Mouse (Mus musculus) liver, postnatal 0 days (tissue): ENCODE measurements around the gene 1300017J02Rik. TPM values are rescaled to one million over a fixed set of nuclear protein-coding genes. Genes with fewer than 3 reads are reported as not detected.

ENCODE experiments used
- ATAC-seq: fragments of 200-750 bp; cut with Nextera tagmentation; 2 replicates; pipeline ENCODE4 v1.8.0; 2017; ENCODE audit warnings: mild to moderate bottlenecking, moderate library complexity
- DNase-seq: peaks from one replicate; pipeline ENCODE4 v3.0.0-alpha.2; 2016
- H3K27ac ChIP-seq: fragments of 300-500 bp; sonication (generic); 2 replicates; pipeline ENCODE4 v1.5.1; 2014; ENCODE audit warnings: antibody characterized with exemption, moderate library complexity, mild to moderate bottlenecking, low read depth
- H3K27me3 ChIP-seq: fragments of 300-500 bp; sonication (generic); 2 replicates; pipeline ENCODE4 v1.6.1; 2014; ENCODE audit warnings: low read length, control low read depth, mixed read lengths; ENCODE audit not compliant: insufficient read depth
- H3K36me3 ChIP-seq: fragments of 300-500 bp; sonication (generic); replicated peaks from 2 replicates; pipeline ENCODE4 v1.6.1; 2014; ENCODE audit warnings: mild to moderate bottlenecking, control low read depth, low read length, moderate library complexity, mixed read lengths; ENCODE audit not compliant: insufficient read depth
- H3K4me1 ChIP-seq: fragments of 300-500 bp; sonication (generic); 2 replicates; pipeline ENCODE4 v1.6.1; 2014; ENCODE audit warnings: antibody characterized with exemption, mild to moderate bottlenecking, control low read depth; ENCODE audit not compliant: insufficient read depth
- H3K4me2 ChIP-seq: fragments of 300-500 bp; sonication (generic); 2 replicates; pipeline ENCODE4 v1.6.1; 2014; ENCODE audit warnings: low read depth, mild to moderate bottlenecking, low read length, moderate library complexity, mixed read lengths
- H3K4me3 ChIP-seq: fragments of 300-500 bp; sonication (generic); 2 replicates; pipeline ENCODE4 v1.5.1; 2014; ENCODE audit warnings: low read depth, low read length
- H3K9ac ChIP-seq: fragments of 300-500 bp; sonication (generic); replicated peaks from 2 replicates; pipeline ENCODE4 v1.6.1; 2014; ENCODE audit warnings: mild to moderate bottlenecking, moderate library complexity
- H3K9me3 ChIP-seq: fragments of 300-500 bp; sonication (generic); 2 replicates; pipeline ENCODE4 v1.6.1; 2016; ENCODE audit warnings: mild to moderate bottlenecking, control low read depth, low read length, mixed read lengths
- CTCF ChIP-seq: sonication (generic); IDR thresholded peaks from 2 replicates; pipeline ENCODE4 v1.5.1; 2016; ENCODE audit warnings: antibody characterized with exemption, low read depth
- EP300 ChIP-seq: IDR thresholded peaks from 2 replicates; pipeline ENCODE4 v1.6.1; 2016; ENCODE audit warnings: antibody characterized with exemption, low read depth, mild to moderate bottlenecking
- WGBS: fragments of 180-500 bp; shearing (Covaris S2); extraction: QIAGEN DNeasy Blood & Tissue Kit; methylation state at CpG from one replicate; pipeline ENCODE4 v1.1.7; 2014; ENCODE audit not compliant: insufficient replicate concordance; 5-methylcytosine and 5-hydroxymethylcytosine counted together
- polyA plus RNA-seq: library from polyadenylated mRNA; unstranded; fragments of >200 nt; fragmentation: Nextera tagmentation; extraction: Ambion mirVana; gene quantifications from 2 replicates; pipeline ENCODE4 v1.2.1, GENCODE M21; 2015

Gene 1300017J02Rik
- polyA plus RNA-seq, 1 experiment from 2014 or later = 175 TPM

- H3K9me3 ChIP-seq = no peaks in the 10 kb centered on the region
- no peak for TF ChIP-seq EP300
- TF ChIP-seq CTCF = no peak
- 77% methylated on average over 5 of the region's 5 CpGs for whole genome bisulfite sequencing
- H3K4me2 ChIP-seq = no peak overlapping the region
- H3K4me1 ChIP-seq = peaks cover 5% of the 10 kb centered on the region; the same call in 1 of the 2 replicates
- H3K9ac ChIP-seq = no peak overlapping the region
- no peak for ATAC-seq
- H3K27ac ChIP-seq = peak overlapping the region; percentile 29; the same call in 1 of the 2 replicates
- H3K4me3 ChIP-seq = no peak overlapping the region
- DNase-seq = no peak
- H3K27me3 ChIP-seq = no peaks in the 10 kb centered on the region
- H3K36me3 ChIP-seq = 0 out of 2 replicates have a peak, but pooled peaks cover 7% of the 10 kb centered on the region
These were observed 52.0 kb downstream of the 1300017J02Rik start for GRCm38 (mm10) chr9:103252906-103253305.

- 50% methylated on average over 4 of the region's 4 CpGs for WGBS
- no peak for ATAC-seq
- no peak overlapping the region for H3K9ac ChIP-seq
These were observed 56.3 kb downstream of the 1300017J02Rik start for GRCm38 (mm10) chr9:103248618-103249017.

GRCm38 (mm10) chr9:103246526-103247168 is 58.2 kb downstream of the 1300017J02Rik start:
- Histone ChIP-seq H3K27ac (no peak overlapping the region), H3K4me2 (no peak overlapping the region), H3K27me3 (no peaks in the 10 kb centered on the region), H3K4me1 (peaks cover 10% of the 10 kb centered on the region), H3K9me3 (no peaks in the 10 kb centered on the region), H3K36me3 (no peaks in the 10 kb centered on the region), H3K4me3 (no peak overlapping the region), H3K9ac (no peak overlapping the region)
- DNase-seq = no peak
- ATAC-seq = peak; percentile 34; the same call in 1 of the 2 replicates
- peak; percentile 62 for TF ChIP-seq CTCF
- TF ChIP-seq EP300 = no peak
- 66% methylated on average over 8 of the region's 8 CpGs for WGBS

More at GRCm38 (mm10) chr9:103248618-103249017, 56.3 kb downstream of the 1300017J02Rik start:
- no peak overlapping the region for H3K4me3 ChIP-seq
- no peak overlapping the region for H3K4me2 ChIP-seq
- H3K27me3 ChIP-seq = no peaks in the 10 kb centered on the region
- no peak for TF ChIP-seq CTCF
- TF ChIP-seq EP300 = no peak
- DNase-seq = no peak
- H3K9me3 ChIP-seq = no peaks in the 10 kb centered on the region
- no peaks in the 10 kb centered on the region for H3K36me3 ChIP-seq
- H3K27ac ChIP-seq = no peak overlapping the region
- H3K4me1 ChIP-seq = peaks cover 5% of the 10 kb centered on the region; the same call in 1 of the 2 replicates

GRCm38 (mm10) chr9:103243640-103244039 is 61.2 kb downstream of the 1300017J02Rik start:
- H3K4me1 ChIP-seq = peaks cover 23% of the 10 kb centered on the region
- H3K36me3 ChIP-seq = no peaks in the 10 kb centered on the region
- ATAC-seq = peak; percentile 88
- TF ChIP-seq CTCF (no peak), EP300 (peak; percentile 82)
- no peaks in the 10 kb centered on the region for H3K9me3 ChIP-seq
- H3K4me2 ChIP-seq = peak overlapping the region; percentile 13
- no peak overlapping the region for H3K4me3 ChIP-seq
- peak; percentile 47 for DNase-seq
- H3K27me3 ChIP-seq = no peaks in the 10 kb centered on the region
- 69% methylated on average over 4 of the region's 4 CpGs for WGBS
- no peak overlapping the region for H3K9ac ChIP-seq
- peak overlapping the region; percentile 94 for H3K27ac ChIP-seq

- ATAC-seq (peak; percentile 67), DNase-seq (peak; percentile 47)
- H3K9ac ChIP-seq = peak overlapping the region; percentile 48
- peak overlapping the region; percentile 94 for H3K27ac ChIP-seq
- H3K36me3 ChIP-seq = no peaks in the 10 kb centered on the region
- H3K4me3 ChIP-seq = no peak overlapping the region
- no peaks in the 10 kb centered on the region for H3K9me3 ChIP-seq
- no peak overlapping the region for H3K4me2 ChIP-seq
- WGBS = 47% methylated on average over 2 of the region's 2 CpGs
- peaks cover 20% of the 10 kb centered on the region for H3K4me1 ChIP-seq
- H3K27me3 ChIP-seq = no peaks in the 10 kb centered on the region
- TF ChIP-seq EP300 = peak; percentile 58
- no peak for TF ChIP-seq CTCF
These were observed 63.7 kb downstream of the 1300017J02Rik start for GRCm38 (mm10) chr9:103241206-103241605.

GRCm38 (mm10) chr9:103239471-103239870 is 65.4 kb downstream of the 1300017J02Rik start:
- no peak for DNase-seq
- ATAC-seq = peak; percentile 16; the same call in 1 of the 2 replicates
- TF ChIP-seq CTCF (no peak), EP300 (no peak)
- Histone ChIP-seq H3K36me3 (no peaks in the 10 kb centered on the region), H3K9ac (no peak overlapping the region), H3K4me1 (peaks cover 23% of the 10 kb centered on the region), H3K27ac (peak overlapping the region; percentile 34), H3K27me3 (no peaks in the 10 kb centered on the region), H3K4me2 (no peak overlapping the region), H3K4me3 (no peak overlapping the region), H3K9me3 (no peaks in the 10 kb centered on the region)
- 81% methylated on average over 6 of the region's 6 CpGs for WGBS
